Mouse (Mus musculus) heart, adult 2 months (tissue): ENCODE results near the gene Rapgef5.

Source experiments
- CTCF ChIP-seq: fragments of 200-600 bp; IDR thresholded peaks from 2 replicates; pipeline ENCODE4 v1.8.1; 2022; ENCODE audit warnings: antibody characterized with exemption, mild to moderate bottlenecking, moderate library complexity
- POLR2A ChIP-seq: fragments of 200-500 bp; IDR thresholded peaks from 2 replicates; pipeline ENCODE4 v1.6.1; 2011; ENCODE audit warnings: mild to moderate bottlenecking, low read depth, low read length, control low read depth; ENCODE audit not compliant: insufficient read depth

GRCm38 (mm10) chr12:117505163-117505562 lies 11.1 kb upstream of the Rapgef5 start:
- no peak for TF ChIP-seq POLR2A
- no peak for TF ChIP-seq CTCF
